Mouse (Mus musculus): ENCODE measurements around the gene Stra6.

DNA sequence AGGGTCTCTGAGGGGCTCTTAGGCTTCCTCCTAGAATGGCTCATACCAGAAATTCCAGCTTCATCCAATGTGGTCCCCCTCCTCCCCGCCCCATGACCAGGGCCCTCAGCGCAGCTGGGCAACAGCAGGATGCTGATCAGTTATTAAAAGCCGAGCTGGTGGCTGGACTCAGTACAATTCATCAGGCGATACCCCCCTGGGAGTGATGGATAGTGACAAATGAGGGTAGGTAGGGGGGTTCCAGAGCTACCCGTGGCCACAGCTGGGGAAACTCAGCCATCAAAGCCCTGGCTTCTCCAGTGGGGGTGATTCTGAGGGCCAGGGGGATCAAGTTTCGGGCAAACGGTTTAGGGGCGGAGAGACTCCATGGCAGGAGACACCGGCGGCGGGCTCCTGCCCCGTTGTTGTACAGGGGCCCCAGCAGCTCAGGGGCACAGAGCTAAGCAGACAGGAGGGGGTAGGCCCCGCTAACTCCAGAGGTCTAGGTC, 65.4 kb downstream of the Stra6 start:
- no peak for TF ChIP-seq MAFK (IDR thresholded peaks at IDR 0.05; ENCODE audit: insufficient read depth, low read depth, low read length)
- TF ChIP-seq CHD2 (IDR thresholded peaks at IDR 0.05; ENCODE audit: low read depth, low read length) = no peak
- TF ChIP-seq HCFC1 (IDR thresholded peaks at IDR 0.05; ENCODE audit: borderline replicate concordance, insufficient read depth, low read length) = no peak
- TF ChIP-seq ZC3H11A (IDR thresholded peaks at IDR 0.05; ENCODE audit: borderline replicate concordance, low read depth, low read length) = no peak
- no peak for TF ChIP-seq ZNF384 (IDR thresholded peaks at IDR 0.05; ENCODE audit: low read depth, low read length)

Measured in ES-E14 (cell line).